Mouse (Mus musculus) v-Abl transformed pro-B cells (cell line): ENCODE results near the gene Synpo2.

Experiments used
- in situ Hi-C, 2 experiments: fragments of 400-800 bp; cut with MboI; formaldehyde crosslinking; loops; one replicate each; pipeline ENCODE4 v1.15.1; 2025; ENCODE audit not compliant: unreplicated experiment in 2 of 2

The Synpo2 gene

DNA sequence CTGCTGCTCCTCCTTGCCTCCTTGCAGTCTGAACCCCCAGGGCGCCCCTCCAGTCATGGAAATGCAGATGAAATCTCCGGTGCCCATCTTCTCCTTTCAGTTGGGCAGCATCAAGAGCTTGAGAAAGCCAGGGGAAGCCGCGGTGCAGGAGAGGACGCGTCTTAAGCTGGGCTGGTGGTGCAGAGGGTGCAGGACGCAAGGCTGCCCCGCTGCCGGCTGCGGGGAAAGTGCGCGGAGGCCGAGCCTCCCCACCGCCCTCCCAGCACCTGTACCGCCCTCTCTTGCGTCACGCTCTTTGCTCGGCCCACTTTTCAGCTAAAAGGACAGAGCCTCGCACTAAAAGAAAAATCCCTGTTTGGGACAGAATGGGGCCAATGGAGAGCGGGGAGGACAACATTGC, at the start of gene Synpo2:
Synpo2 (minus strand) TSS at position 229 of the 400 bp plus-strand sequence.
- in situ Hi-C loops, result no loop called here

DNA sequence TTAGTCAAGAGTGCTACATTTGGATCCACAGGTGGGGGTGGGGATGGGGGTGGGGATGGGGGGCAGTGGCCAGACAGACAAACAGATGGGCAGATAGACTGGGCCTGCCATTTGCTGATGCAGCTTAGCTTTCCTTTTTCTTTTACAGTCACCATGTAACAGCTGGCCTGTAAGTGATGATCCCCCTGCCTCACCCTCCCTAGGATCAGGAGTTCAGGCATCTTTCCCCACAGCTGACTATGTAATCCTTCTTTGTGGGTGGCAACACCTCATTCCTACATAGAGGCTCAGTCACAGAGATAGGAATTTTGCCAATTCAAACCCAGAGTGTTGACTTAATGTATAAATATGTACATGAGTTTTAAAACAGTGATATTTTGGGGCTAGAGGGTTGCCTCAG, 49.7 kb upstream of the Synpo2 start:
- in situ Hi-C loops, result no loop called here

DNA sequence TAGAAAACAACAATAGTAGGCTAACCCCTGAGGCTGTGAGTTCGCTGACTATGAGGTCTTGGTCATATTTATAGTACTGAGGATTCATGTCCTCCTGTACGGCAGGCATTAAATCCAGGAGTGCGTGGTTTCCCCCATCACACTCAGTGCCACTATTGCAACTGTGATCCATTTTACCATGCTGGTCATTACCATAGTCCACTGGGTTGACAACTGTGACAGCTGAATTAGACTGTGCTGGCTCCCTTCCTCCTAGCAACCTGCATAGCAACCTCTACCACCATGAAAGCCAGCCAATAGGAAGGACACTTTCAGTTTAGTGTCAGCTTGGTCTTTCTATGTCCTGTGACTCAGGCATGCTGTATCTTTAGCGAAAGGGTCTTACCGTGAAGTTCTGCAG, 48.3 kb upstream of the Synpo2 start:
- in situ Hi-C loops, result no loop called here

DNA sequence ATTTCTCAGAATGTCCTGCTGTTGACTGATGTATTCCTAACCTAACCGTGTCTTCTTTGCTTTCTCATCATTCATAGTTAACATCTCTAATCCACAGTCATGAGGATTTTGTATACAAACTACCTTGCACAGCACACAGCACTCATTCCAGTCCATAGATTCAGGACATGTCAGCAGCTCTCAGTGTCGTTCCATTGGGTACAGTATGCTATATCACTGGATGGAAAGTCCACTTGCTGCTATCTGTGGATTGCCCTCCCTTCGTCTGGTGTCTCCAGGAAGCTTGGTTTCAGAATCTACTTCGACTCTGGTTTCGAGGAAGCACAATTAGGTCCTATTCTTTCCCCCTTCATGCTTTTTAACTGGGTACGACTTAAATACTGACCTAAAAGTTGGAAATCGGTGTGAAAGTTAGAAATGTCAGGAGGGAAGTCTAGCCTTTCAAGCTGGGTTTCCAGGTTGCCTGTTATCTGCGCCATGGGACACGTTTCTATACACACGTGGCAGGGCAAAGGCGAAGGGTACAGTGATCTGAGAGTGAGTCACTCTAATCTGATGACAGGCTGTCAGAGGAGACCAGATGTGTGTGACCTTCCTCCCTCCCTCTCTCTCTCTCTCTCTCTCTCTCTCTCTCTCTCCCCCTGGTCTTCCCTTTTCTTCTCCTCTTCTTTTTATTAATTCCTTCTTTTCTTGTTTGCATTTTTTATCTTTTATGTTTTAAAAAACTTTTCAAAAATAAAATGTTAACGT, 47.1 kb upstream of the Synpo2 start:
- in situ Hi-C loops, result no loop called here

GRCm38 (mm10) chr3:123267741-123268201, 31.8 kb upstream of the Synpo2 start:
- in situ Hi-C loops, result no loop called here

DNA sequence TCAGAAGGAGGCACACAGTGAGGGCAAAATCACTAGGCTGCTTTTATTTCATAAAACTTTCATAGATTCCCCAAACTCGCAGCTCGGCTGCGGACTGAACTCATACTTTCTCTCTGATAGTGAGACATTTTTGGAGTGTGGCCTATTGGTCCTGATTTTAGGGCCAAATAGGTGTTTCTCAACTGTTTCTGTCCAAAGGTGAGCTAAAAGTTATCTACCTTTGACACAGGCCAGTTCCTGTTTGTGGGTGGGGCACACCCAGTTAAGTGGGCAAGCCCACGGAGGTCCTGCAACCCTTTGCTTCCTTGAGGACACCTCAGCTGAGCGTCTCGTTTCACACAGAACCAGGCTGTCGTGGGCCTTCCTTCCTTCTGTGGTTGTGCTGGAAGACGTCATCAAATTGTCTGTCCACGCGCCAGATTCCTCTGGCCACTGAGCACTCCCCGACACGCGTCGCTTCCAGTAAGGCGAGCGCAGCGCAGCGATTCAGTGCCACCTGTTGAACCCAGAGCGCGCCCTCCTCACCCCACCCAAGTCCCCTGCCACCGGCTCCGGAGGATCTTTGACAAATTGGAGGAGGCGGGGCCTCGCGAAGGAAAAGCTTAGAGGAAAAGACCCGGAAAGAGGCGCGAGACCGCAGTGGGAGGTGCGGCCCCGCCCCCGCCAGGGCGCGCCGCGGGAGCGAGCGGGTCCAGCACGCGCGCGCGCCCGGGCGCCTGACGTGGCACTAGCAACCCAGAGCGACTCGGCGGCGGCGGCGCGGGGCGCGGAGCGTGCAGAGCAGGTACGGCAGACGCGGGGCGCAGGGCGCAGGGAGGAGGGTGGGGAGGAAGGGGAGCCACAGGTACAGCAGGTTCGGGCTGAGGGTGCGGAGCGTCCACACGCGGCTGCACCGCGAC, 31.1 kb upstream of the Synpo2 start, which contains the start of gene Sec24d:
Sec24d (plus strand) TSS at position 703 of the 899 bp plus-strand sequence.
- in situ Hi-C loops, result no loop called here

DNA sequence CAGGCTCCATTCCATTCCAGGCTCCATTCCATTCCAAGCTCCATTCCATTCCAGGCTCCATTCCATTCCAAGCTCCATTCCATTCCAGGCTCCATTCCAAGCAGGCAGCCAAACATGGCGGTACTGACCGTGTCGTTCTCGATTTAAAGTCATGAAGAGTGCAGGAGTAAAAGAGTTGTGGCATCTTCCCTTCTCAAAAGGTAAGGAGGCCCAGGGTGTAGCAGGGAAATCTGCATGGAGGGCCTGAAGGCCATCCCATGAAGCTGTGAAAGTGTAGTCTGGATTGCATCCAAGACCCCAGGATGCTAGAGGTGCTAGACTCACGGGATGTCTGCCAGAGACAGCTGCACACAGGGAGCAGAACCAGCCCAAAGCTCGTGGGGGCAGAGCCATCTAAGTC, 28.8 kb upstream of the Synpo2 start:
- in situ Hi-C loops, result no loop called here

DNA sequence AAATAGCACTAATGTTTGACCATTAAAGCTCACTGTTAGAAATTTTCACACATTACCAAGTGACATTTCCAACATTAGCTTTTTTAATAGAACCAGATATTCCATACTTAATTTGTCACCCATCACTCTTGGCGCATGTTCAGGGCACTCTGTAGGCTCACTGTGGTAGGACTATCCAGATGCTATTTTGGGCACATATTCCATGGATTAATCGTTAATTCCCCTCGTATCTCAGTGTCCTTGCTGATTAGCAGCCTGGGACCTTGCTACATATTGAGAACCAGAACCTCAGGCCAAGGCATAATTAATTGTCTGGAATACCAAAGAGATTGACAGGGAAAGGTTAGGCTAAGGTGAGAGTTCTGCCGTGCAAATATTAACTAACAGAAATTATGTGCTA, 22.8 kb upstream of the Synpo2 start:
- in situ Hi-C loops, result no loop called here

GRCm38 (mm10) chr3:123256181-123257101, 20.5 kb upstream of the Synpo2 start:
- in situ Hi-C loops, result no loop called here

- in situ Hi-C loops, result no loop called here
These were observed 9.7 kb upstream of the Synpo2 start for GRCm38 (mm10) chr3:123245646-123246045.

GRCm38 (mm10) chr3:123244376-123244775, 8.4 kb upstream of the Synpo2 start:
- in situ Hi-C loops, result no loop called here

- in situ Hi-C loops, result no loop called here
These were observed 1.5 kb upstream of the Synpo2 start for GRCm38 (mm10) chr3:123237446-123237845.

- in situ Hi-C loops, result no loop called here
These were observed 1.1 kb upstream of the Synpo2 start for GRCm38 (mm10) chr3:123237039-123237438.

DNA sequence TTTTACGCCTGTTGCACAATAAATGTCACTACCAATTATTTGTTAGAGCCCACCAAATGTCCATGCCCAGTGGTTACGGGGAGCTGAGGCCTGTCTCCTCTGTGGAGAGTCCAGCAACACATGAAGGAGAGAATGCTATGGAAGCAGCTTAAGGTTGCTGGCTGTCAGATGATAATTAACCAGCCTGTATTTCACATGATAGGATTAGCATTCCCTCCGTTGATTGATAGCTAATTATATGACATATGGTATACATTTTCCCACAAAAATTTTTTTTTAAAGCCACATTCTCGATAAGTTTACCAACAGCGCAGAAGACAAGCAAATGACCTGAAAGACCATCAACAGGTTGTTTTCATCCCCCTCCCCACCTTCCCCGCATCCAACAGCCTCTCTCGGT, 454 bp downstream of the Synpo2 start:
- in situ Hi-C loops, result no loop called here

DNA sequence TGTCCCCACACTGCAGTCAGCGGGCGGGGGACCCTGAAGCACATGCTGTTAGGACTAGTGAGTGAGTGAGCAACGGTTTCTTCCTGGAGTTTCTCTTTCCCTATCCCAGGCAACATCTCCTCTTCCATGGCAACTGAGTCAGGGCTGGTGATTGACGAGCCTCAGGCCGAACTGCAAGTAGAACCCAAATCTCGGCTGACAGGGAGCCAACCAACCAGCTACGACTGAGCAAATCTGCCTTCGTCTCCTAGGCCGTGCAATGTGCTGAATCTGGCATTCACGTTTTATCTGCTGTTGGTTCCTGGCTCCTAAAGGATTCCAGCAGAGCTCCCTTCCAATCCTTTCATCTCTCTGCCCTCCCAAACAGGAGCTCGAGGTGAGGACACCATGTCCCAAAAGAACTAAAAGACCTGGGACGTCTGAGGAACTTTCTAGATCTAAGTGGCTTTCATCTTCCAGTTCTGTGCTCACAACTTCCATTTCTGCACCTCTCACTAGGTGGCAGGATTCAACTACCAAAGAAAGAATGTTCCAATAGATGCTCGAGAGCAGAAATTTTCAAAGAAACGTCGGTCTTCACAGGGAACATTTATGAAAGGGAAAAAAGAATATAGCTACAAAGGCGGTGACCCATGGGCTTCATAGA, 1.6 kb downstream of the Synpo2 start:
- in situ Hi-C loops, result no loop called here

GRCm38 (mm10) chr3:123231639-123232038, 4.3 kb downstream of the Synpo2 start:
- in situ Hi-C loops, result no loop called here

- in situ Hi-C loops, result no loop called here
These were observed 8.7 kb downstream of the Synpo2 start for GRCm38 (mm10) chr3:123227276-123227675.

DNA sequence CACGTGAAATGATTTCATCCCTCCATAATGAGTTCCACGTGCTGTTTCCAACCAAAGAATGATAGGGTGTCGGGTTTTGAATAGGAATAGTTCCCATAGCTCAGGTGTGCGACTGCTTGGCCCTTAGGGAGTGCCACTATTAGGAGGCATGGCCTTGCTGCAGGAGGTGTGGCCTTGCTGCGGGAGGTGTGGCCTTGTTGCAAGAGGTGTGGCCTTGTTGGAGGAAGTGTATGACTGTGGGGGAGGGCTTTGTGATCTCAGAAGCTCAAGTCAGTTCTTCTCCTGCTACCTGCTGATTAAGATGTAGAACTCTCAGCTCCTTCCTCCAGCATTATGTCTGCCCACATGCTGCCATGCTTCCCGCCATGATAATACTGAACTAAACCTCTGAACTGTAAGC, 17.3 kb downstream of the Synpo2 start:
- in situ Hi-C loops, result no loop called here

GRCm38 (mm10) chr3:123208891-123209290, 27.1 kb downstream of the Synpo2 start:
- in situ Hi-C loops, result no loop called here

- in situ Hi-C loops, result no loop called here
These were observed 28.6 kb downstream of the Synpo2 start for GRCm38 (mm10) chr3:123207386-123207785.
